Mouse (Mus musculus) ovary, postnatal 36 days (tissue): ENCODE results near the gene Rpl36.

Experiments used
- DNase-seq: peaks from one replicate; pipeline ENCODE4 v3.0.0; 2022; ENCODE audit warnings: low spot score, mixed read lengths

Gene Rpl36

GRCm38 (mm10) chr17:56654771-56655170, 41.6 kb downstream of the Rpl36 start:
- no peak for DNase-seq

GRCm38 (mm10) chr17:56655311-56655710, 42.1 kb downstream of the Rpl36 start:
- DNase-seq: no peak

GRCm38 (mm10) chr17:56656171-56656570, 43.0 kb downstream of the Rpl36 start:
- DNase-seq: no peak

DNA sequence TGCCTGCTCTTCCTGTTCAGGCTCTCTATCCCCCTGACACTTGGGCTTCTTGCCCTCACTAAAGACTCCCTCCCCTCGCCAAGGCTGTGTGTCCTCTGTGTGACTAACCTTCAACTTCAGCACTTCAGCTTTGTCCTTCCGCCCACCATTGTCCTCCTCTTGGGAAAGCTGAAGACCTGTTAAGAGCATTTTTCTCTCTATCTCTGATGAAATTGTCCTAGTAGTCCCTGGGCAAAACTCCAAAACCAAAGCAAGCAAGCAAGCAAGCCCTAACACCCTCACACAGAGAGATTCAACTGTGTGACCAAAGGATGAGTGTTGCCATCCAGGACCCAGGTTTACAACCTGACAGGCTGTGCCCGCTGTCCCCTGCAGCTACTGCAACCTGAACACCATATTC, 50.4 kb downstream of the Rpl36 start:
- no peak for DNase-seq
